In the genomic region with DNA sequence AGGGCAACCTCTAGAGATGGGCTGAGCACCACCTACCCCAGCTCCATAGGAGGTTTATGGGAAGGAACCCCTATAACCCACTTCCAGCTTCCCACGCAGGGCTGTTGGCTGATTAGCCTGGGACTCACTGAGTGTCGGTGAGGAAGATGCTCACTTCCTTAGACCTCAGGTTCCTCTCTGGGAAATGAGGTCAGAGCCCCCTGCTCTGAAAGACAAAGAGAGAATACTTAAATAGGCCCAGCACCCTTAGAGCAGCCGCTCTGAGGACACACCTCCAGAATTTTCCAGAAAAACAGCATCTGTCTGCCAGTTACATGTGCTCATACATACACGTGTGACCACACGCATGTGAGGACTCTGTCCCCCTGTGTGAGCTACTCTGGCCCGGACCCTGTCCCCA, we compare ENCODE assay signal across 8 mouse cellular contexts. TPM values are rescaled to one million over a fixed set of nuclear protein-coding genes. Genes with fewer than 3 reads are reported as not detected.
DNase-seq lines count a peak whose midpoint lies in the region; ATAC-seq and TF ChIP-seq lines count a peak whose summit lies in the region.
"Had no signal": no experiment of that assay in that cellular context is flagged by ENCODE, and none has a peak within 500 bp of the region (broad histone marks: within the 10 kb centered on the region; RNA-seq: fewer than 3 reads in every experiment).

No protein-coding gene starts in this region.

- ATAC-seq in liver, embryonic 11.5 days (replicated peaks; ENCODE audit: low FRiP score) = no peak
- no peak for ATAC-seq in liver, postnatal 0 days
- no peak for ATAC-seq in forebrain, embryonic 13.5 days
- no peak for ATAC-seq in limb, embryonic 14.5 days (ENCODE audit: low FRiP score, low read depth)
- no peak for ATAC-seq in stomach, embryonic 15.5 days (ENCODE audit: insufficient read depth, low FRiP score, low read depth)
- ATAC-seq: Patski had no signal

- H3K9ac ChIP-seq in liver, embryonic 11.5 days (ENCODE audit: low read depth, low read length) = peak overlapping the region; percentile 68
- no peak overlapping the region for H3K9ac ChIP-seq in liver, postnatal 0 days (replicated peaks)
- H3K9ac ChIP-seq in forebrain, embryonic 13.5 days = peak overlapping the region; percentile 55
- H3K9ac ChIP-seq in limb, embryonic 14.5 days (ENCODE audit: low read depth, low read length, severe bottlenecking) = peak overlapping the region; percentile 55
- no peak overlapping the region for H3K9ac ChIP-seq in stomach, embryonic 15.5 days

- DNase-seq in liver, embryonic 11.5 days (ENCODE audit: low spot score) = no peak
- no peak for DNase-seq in liver, postnatal 0 days
- DNase-seq in limb, embryonic 14.5 days (ENCODE audit: low spot score) = no peak
- no peak for DNase-seq in T-cell, adult 2 months (ENCODE audit: low spot score)
- no peak for DNase-seq in layer of hippocampus, adult 11-12 months (ENCODE audit: low spot score)

- H3K4me2 ChIP-seq in liver, embryonic 11.5 days = peak overlapping the region; percentile 64
- no peak overlapping the region for H3K4me2 ChIP-seq in liver, postnatal 0 days (ENCODE audit: low read depth, low read length)
- peak overlapping the region; percentile 50; the same call in 1 of the 2 replicates for H3K4me2 ChIP-seq in forebrain, embryonic 13.5 days
- peak overlapping the region; percentile 41; the same call in 1 of the 2 replicates for H3K4me2 ChIP-seq in limb, embryonic 14.5 days (replicated peaks; ENCODE audit: low read depth, low read length, severe bottlenecking)
- H3K4me2 ChIP-seq in stomach, embryonic 15.5 days = peak overlapping the region; percentile 54; the same call in 1 of the 2 replicates

- H3K9me3 ChIP-seq in liver, embryonic 11.5 days (ENCODE audit: control insufficient read depth, low read length) = no peaks in the 10 kb centered on the region
- H3K9me3 ChIP-seq in liver, postnatal 0 days (ENCODE audit: low read length) = no peaks in the 10 kb centered on the region
- H3K9me3 ChIP-seq in forebrain, embryonic 13.5 days (replicated peaks) = no peaks in the 10 kb centered on the region
- H3K9me3 ChIP-seq in limb, embryonic 14.5 days (ENCODE audit: control insufficient read depth, low read length) = no peaks in the 10 kb centered on the region
- H3K9me3 ChIP-seq in stomach, embryonic 15.5 days = no peaks in the 10 kb centered on the region

- TF ChIP-seq EP300 in liver, postnatal 0 days (IDR thresholded peaks at IDR 0.05; ENCODE audit: low read depth) = no peak

- no peak overlapping the region for H3K4me3 ChIP-seq in liver, embryonic 11.5 days (ENCODE audit: low read depth, low read length)
- H3K4me3 ChIP-seq in liver, postnatal 0 days (ENCODE audit: low read depth, low read length) = no peak overlapping the region
- no peak overlapping the region for H3K4me3 ChIP-seq in forebrain, embryonic 13.5 days
- H3K4me3 ChIP-seq in limb, embryonic 14.5 days (replicated peaks; ENCODE audit: low read length) = no peak overlapping the region
- H3K4me3 ChIP-seq in stomach, embryonic 15.5 days (replicated peaks) = no peak overlapping the region

- WGBS in liver, embryonic 11.5 days = 71% methylated on average over 6 of the region's 6 CpGs
- WGBS in liver, postnatal 0 days (ENCODE audit: insufficient replicate concordance) = 59% methylated on average over 6 of the region's 6 CpGs
- 35% methylated on average over 6 of the region's 6 CpGs for WGBS in forebrain, embryonic 13.5 days
- 53% methylated on average over 6 of the region's 6 CpGs for WGBS in limb, embryonic 14.5 days
- WGBS in stomach, embryonic 15.5 days = 71% methylated on average over 6 of the region's 6 CpGs

- TF ChIP-seq POLR2A in limb, embryonic 14.5 days (IDR thresholded peaks at IDR 0.05; ENCODE audit: borderline replicate concordance, extremely low read depth, insufficient read depth, insufficient read length) = no peak

- H3K27me3 ChIP-seq in liver, embryonic 11.5 days (replicated peaks; ENCODE audit: control insufficient read depth, insufficient read depth, low read length) = 0 out of 2 replicates have a peak, but pooled peaks cover 2% of the 10 kb centered on the region
- 0 out of 2 replicates have a peak, but pooled peaks cover 4% of the 10 kb centered on the region for H3K27me3 ChIP-seq in liver, postnatal 0 days (ENCODE audit: insufficient read depth, low read length)
- no peaks in the 10 kb centered on the region for H3K27me3 ChIP-seq in forebrain, embryonic 13.5 days
- no peaks in the 10 kb centered on the region for H3K27me3 ChIP-seq in limb, embryonic 14.5 days (ENCODE audit: control insufficient read depth, insufficient read depth, low read length)
- no peaks in the 10 kb centered on the region for H3K27me3 ChIP-seq in stomach, embryonic 15.5 days (replicated peaks)
- H3K27me3 ChIP-seq: Patski had no signal

- H3K4me1 ChIP-seq in liver, embryonic 11.5 days (replicated peaks; ENCODE audit: control insufficient read depth, insufficient read depth, low read length) = peaks cover 18% of the 10 kb centered on the region
- peaks cover 9% of the 10 kb centered on the region for H3K4me1 ChIP-seq in liver, postnatal 0 days (ENCODE audit: insufficient read depth)
- peaks cover 51% of the 10 kb centered on the region for H3K4me1 ChIP-seq in forebrain, embryonic 13.5 days
- H3K4me1 ChIP-seq in limb, embryonic 14.5 days (ENCODE audit: control insufficient read depth, insufficient read depth, low read length) = peaks cover 33% of the 10 kb centered on the region
- peaks cover 21% of the 10 kb centered on the region for H3K4me1 ChIP-seq in stomach, embryonic 15.5 days

- no peak for TF ChIP-seq CTCF in liver, postnatal 0 days (IDR thresholded peaks at IDR 0.05; ENCODE audit: low read depth)

- peak overlapping the region; percentile 87 for H3K27ac ChIP-seq in liver, embryonic 11.5 days (ENCODE audit: low read depth, low read length)
- H3K27ac ChIP-seq in liver, postnatal 0 days (ENCODE audit: low read depth) = no peak overlapping the region
- peak overlapping the region; percentile 97 for H3K27ac ChIP-seq in forebrain, embryonic 13.5 days
- H3K27ac ChIP-seq in limb, embryonic 14.5 days (replicated peaks; ENCODE audit: low read depth, low read length) = peak overlapping the region; percentile 95
- peak overlapping the region; percentile 91 for H3K27ac ChIP-seq in stomach, embryonic 15.5 days

- no peaks in the 10 kb centered on the region for H3K36me3 ChIP-seq in liver, embryonic 11.5 days (ENCODE audit: control insufficient read depth, insufficient read depth, low read length)
- no peaks in the 10 kb centered on the region for H3K36me3 ChIP-seq in liver, postnatal 0 days (replicated peaks; ENCODE audit: insufficient read depth, low read length)
- H3K36me3 ChIP-seq in forebrain, embryonic 13.5 days (ENCODE audit: poor library complexity, severe bottlenecking) = no peaks in the 10 kb centered on the region
- no peaks in the 10 kb centered on the region for H3K36me3 ChIP-seq in limb, embryonic 14.5 days (ENCODE audit: control insufficient read depth, insufficient read depth, low read length)
- no peaks in the 10 kb centered on the region for H3K36me3 ChIP-seq in stomach, embryonic 15.5 days

RNA-seq across cellular contexts. Expression of gene 1810010D01Rik, which starts 1.1 kb away (rescaled TPM):
- 0.29 and 0.67 TPM in 2 replicates for polyA plus RNA-seq in liver, embryonic 11.5 days (2014; fragmentation: Nextera tagmentation; extraction: Ambion mirVana)
- not detected in 2 replicates for polyA plus RNA-seq in liver, postnatal 0 days (2015; fragmentation: Nextera tagmentation; extraction: Ambion mirVana)
- 0.28 and 0.49 TPM in 2 replicates for polyA plus RNA-seq in forebrain, embryonic 13.5 days (2015; fragmentation: Nextera tagmentation; extraction: Ambion mirVana)
- polyA plus RNA-seq in limb, embryonic 14.5 days (2012; rRNA removed) = 2.8 and 3.7 TPM in 2 replicates
- 0.33 and 0.61 TPM in 2 replicates for polyA plus RNA-seq in limb, embryonic 14.5 days (2014; fragmentation: Nextera tagmentation; extraction: Ambion mirVana)
- polyA plus RNA-seq in stomach, embryonic 15.5 days (2015; fragmentation: Nextera tagmentation; extraction: Ambion mirVana) = 0.94 and 0.95 TPM in 2 replicates
- polyA plus RNA-seq: Patski had no signal

Comparison
In these comparisons a context has a peak if more than half of its experiments do, and no peak if none do; other contexts are left out.
1. H3K9ac ChIP-seq: peak in liver, embryonic 11.5 days (single experiment), forebrain, embryonic 13.5 days (single experiment) and limb, embryonic 14.5 days (single experiment); none in liver, postnatal 0 days (single experiment) and stomach, embryonic 15.5 days (single experiment).